Mouse (Mus musculus): ENCODE data around the gene Cisd1.

GRCm38 (mm10) chr10:71381471-71382033 lies 36.8 kb upstream of the Cisd1 start:
- no peak for TF ChIP-seq EP300 (IDR thresholded peaks at IDR 0.05; ENCODE audit: low read depth)
- no peak for TF ChIP-seq CTCF (IDR thresholded peaks at IDR 0.05; ENCODE audit: low read depth)
